Mouse (Mus musculus) kidney, adult 2 months (tissue): ENCODE measurements around the gene Anp32a. TPM values are rescaled to one million over a fixed set of nuclear protein-coding genes. Genes with fewer than 3 reads are reported as not detected.

ENCODE experiments used
- DNase-seq: peaks from one replicate; pipeline ENCODE4 v3.0.0; 2021
- H3K27ac ChIP-seq: fragments of 200-500 bp; 2 replicates; pipeline ENCODE4 v1.5.1; 2012; ENCODE audit warnings: low read depth, low read length, control low read depth, inconsistent platforms; ENCODE audit not compliant: insufficient read depth
- H3K27me3 ChIP-seq: fragments of 200-500 bp; replicated peaks from 2 replicates; pipeline ENCODE4 v1.6.1; 2012; ENCODE audit warnings: mild to moderate bottlenecking, moderate library complexity, low read length, inconsistent platforms; ENCODE audit not compliant: control insufficient read depth, insufficient read depth
- H3K36me3 ChIP-seq: fragments of 200-500 bp; 2 replicates; pipeline ENCODE4 v1.6.1; 2012; ENCODE audit warnings: mild to moderate bottlenecking, moderate library complexity, low read length, inconsistent platforms; ENCODE audit not compliant: control insufficient read depth, insufficient read depth
- H3K4me1 ChIP-seq: fragments of 200-500 bp; 2 replicates; pipeline ENCODE4 v1.6.1; 2011; ENCODE audit warnings: low read length; ENCODE audit not compliant: control insufficient read depth, insufficient read depth
- H3K4me3 ChIP-seq: fragments of 200-500 bp; 2 replicates; pipeline ENCODE4 v1.5.1; 2011; ENCODE audit warnings: mild to moderate bottlenecking, low read depth, low read length, control low read depth; ENCODE audit not compliant: insufficient read depth
- CTCF ChIP-seq: fragments of 200-500 bp; conservative IDR thresholded peaks from 2 replicates; pipeline ENCODE4 v1.5.1; 2011; ENCODE audit warnings: low read depth, mild to moderate bottlenecking, control low read depth, low read length, moderate library complexity, mixed read lengths; ENCODE audit not compliant: insufficient read depth, insufficient read length
- POLR2A ChIP-seq: fragments of 200-500 bp; IDR thresholded peaks from one replicate; pipeline ENCODE4 v1.6.1; 2011; ENCODE audit warnings: low read depth, low read length, control low read depth
- WGBS: fragments of 180-500 bp; shearing (Covaris S2); methylation state at CpG from one replicate; pipeline ENCODE4 v1.1.7; 2018; 5-methylcytosine and 5-hydroxymethylcytosine counted together
- polyA plus RNA-seq: library from polyadenylated mRNA; depleted of rRNA; stranded (reverse); fragments of >200 nt; gene quantifications from 2 replicates; pipeline ENCODE4 v1.2.3, GENCODE M21; 2012

The Anp32a gene
- polyA plus RNA-seq, 1 experiment = 61.3 TPM

- WGBS = 90% methylated on average over 4 of the region's 4 CpGs
- no peak for TF ChIP-seq POLR2A
- TF ChIP-seq CTCF = no peak
- Histone ChIP-seq H3K4me3 (no peak overlapping the region), H3K4me1 (0 out of 2 replicates have a peak, but pooled peaks cover 3% of the 10 kb centered on the region), H3K36me3 (no peaks in the 10 kb centered on the region), H3K27me3 (no peaks in the 10 kb centered on the region), H3K27ac (no peak overlapping the region)
- DNase-seq = no peak
Observed at GRCm38 (mm10) chr9:62385727-62386518, 44.8 kb downstream of the Anp32a start.

- WGBS = 67% methylated on average over 9 of the region's 9 CpGs
- Histone ChIP-seq H3K4me1 (no peaks in the 10 kb centered on the region), H3K27ac (no peak overlapping the region), H3K4me3 (no peak overlapping the region), H3K27me3 (no peaks in the 10 kb centered on the region), H3K36me3 (no peaks in the 10 kb centered on the region)
- TF ChIP-seq POLR2A (no peak), CTCF (no peak)
- DNase-seq = no peak
Observed at GRCm38 (mm10) chr9:62389735-62390134, 48.6 kb downstream of the Anp32a start.

GRCm38 (mm10) chr9:62393531-62393930 lies 52.4 kb downstream of the Anp32a start:
- Histone ChIP-seq H3K27ac (no peak overlapping the region), H3K27me3 (no peaks in the 10 kb centered on the region), H3K4me1 (no peaks in the 10 kb centered on the region), H3K36me3 (no peaks in the 10 kb centered on the region), H3K4me3 (no peak overlapping the region)
- TF ChIP-seq CTCF (no peak), POLR2A (no peak)
- WGBS = 59% methylated on average over 2 of the region's 2 CpGs
- DNase-seq = no peak

- no peaks in the 10 kb centered on the region for H3K36me3 ChIP-seq
- DNase-seq = no peak
- TF ChIP-seq POLR2A = no peak
- no peak for TF ChIP-seq CTCF
- 34% methylated on average over 2 of the region's 2 CpGs for WGBS
- no peak overlapping the region for H3K4me3 ChIP-seq
- H3K27ac ChIP-seq = no peak overlapping the region
- no peaks in the 10 kb centered on the region for H3K27me3 ChIP-seq
- H3K4me1 ChIP-seq = no peaks in the 10 kb centered on the region
Observed at GRCm38 (mm10) chr9:62394163-62394562, 53.1 kb downstream of the Anp32a start.

GRCm38 (mm10) chr9:62400531-62401170 lies 59.6 kb downstream of the Anp32a start:
- no peaks in the 10 kb centered on the region for H3K27me3 ChIP-seq

GRCm38 (mm10) chr9:62401589-62401988 lies 60.5 kb downstream of the Anp32a start:
- Histone ChIP-seq H3K27ac (no peak overlapping the region), H3K27me3 (no peaks in the 10 kb centered on the region), H3K4me3 (no peak overlapping the region), H3K36me3 (no peaks in the 10 kb centered on the region), H3K4me1 (no peaks in the 10 kb centered on the region)
- 75% methylated on average over 1 of the region's 1 CpGs for WGBS
- no peak for DNase-seq
- TF ChIP-seq POLR2A (no peak), CTCF (no peak)

More at GRCm38 (mm10) chr9:62400531-62401170, 59.6 kb downstream of the Anp32a start:
- Histone ChIP-seq H3K36me3 (no peaks in the 10 kb centered on the region), H3K4me3 (no peak overlapping the region), H3K27ac (no peak overlapping the region), H3K4me1 (no peaks in the 10 kb centered on the region)
- no peak for DNase-seq
- no peak for TF ChIP-seq CTCF
- TF ChIP-seq POLR2A = no peak
- 66% methylated on average over 11 of the region's 11 CpGs for WGBS

GRCm38 (mm10) chr9:62406423-62407013 lies 65.4 kb downstream of the Anp32a start:
- Histone ChIP-seq H3K36me3 (no peaks in the 10 kb centered on the region), H3K4me3 (no peak overlapping the region), H3K4me1 (no peaks in the 10 kb centered on the region), H3K27ac (no peak overlapping the region), H3K27me3 (no peaks in the 10 kb centered on the region)
- no peak for DNase-seq
- WGBS = 83% methylated on average over 7 of the region's 7 CpGs
- TF ChIP-seq CTCF (no peak), POLR2A (no peak)
